Mouse (Mus musculus) liver, postnatal 0 days (tissue): Measurements from ENCODE around the gene Plxna2.

Experiments used
- CTCF ChIP-seq: sonication (generic); IDR thresholded peaks from 2 replicates; pipeline ENCODE4 v1.5.1; 2016; ENCODE audit warnings: antibody characterized with exemption, low read depth
- EP300 ChIP-seq: IDR thresholded peaks from 2 replicates; pipeline ENCODE4 v1.6.1; 2016; ENCODE audit warnings: antibody characterized with exemption, low read depth, mild to moderate bottlenecking

DNA sequence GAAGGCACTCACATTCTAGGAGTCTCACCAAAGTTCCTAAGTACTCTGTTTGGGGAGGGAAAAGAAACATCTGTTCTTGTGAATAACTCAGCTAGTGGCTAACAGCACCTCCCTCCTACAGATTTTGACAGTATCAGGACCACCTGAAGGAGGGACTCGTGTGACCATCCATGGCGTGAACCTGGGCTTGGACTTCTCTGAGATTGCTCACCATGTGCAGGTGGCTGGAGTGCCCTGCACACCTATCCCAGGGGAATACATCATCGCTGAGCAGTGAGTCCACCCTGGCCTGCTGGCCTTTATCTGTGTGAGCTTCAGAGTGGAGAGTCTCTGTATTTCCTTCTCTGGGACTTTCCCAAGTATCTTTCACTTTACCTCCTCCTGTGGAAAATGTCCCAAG lies 162.4 kb downstream of the Plxna2 start:
- no peak for TF ChIP-seq CTCF
- TF ChIP-seq EP300: no peak
